Mouse (Mus musculus) CD4-positive, CD25-positive, alpha-beta regulatory T cell, adult 2 months (primary cell): ENCODE results near the gene Opalin.

Experiments
- DNase-seq: peaks from one replicate; pipeline ENCODE4 v3.0.0-alpha.2; 2012; ENCODE audit warnings: low read depth, low spot score

The Opalin gene

GRCm38 (mm10) chr19:41015951-41016716, 60.8 kb downstream of the Opalin start:
- DNase-seq = peak; percentile 85

- no peak for DNase-seq
Measured at GRCm38 (mm10) chr19:41014003-41014402, 62.9 kb downstream of the Opalin start.

- no peak for DNase-seq
Measured at GRCm38 (mm10) chr19:41013591-41013990, 63.3 kb downstream of the Opalin start.
